Mouse (Mus musculus): ENCODE data around the gene Hsd3b4.
"Not testable (repeated sequence)": the region's sequence is repeated elsewhere in the genome, so short reads cannot be mapped to it uniquely, and the experiment has no call there.

Hsd3b4 gene

DNA sequence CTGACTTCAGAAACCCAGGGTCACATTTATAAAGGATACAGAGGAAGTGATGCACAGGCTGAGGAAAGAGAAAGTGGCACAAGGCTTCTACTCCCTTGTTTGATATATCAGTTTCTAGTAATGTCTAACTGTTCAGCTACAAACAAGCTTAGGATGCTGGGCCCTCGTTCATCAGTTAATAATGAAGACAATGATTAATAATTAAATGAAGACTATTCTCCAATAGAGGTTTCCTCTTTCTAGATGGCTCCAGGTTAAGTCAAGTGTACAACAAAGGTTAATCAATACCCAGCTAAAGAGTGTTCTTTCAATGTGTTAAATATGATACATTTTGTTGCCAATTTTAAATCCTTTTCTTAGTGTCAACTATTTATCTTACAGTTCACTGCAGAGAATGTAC, at the start of gene Hsd3b4:
Gene Hsd3b4, minus strand, starts transcription at position 101 of the 400 bp plus-strand sequence.
- not testable (repeated sequence) for DNase-seq (ENCODE audit: low spot score in 2 of 2)

- DNase-seq (ENCODE audit: low spot score in 2 of 2) = not testable (repeated sequence)
These were observed 40.5 kb upstream of the Hsd3b4 start for GRCm38 (mm10) chr3:98550832-98551231.

GRCm38 (mm10) chr3:98550215-98550614, 39.9 kb upstream of the Hsd3b4 start:
- DNase-seq (ENCODE audit: low spot score in 2 of 2) = not testable (repeated sequence)

DNA sequence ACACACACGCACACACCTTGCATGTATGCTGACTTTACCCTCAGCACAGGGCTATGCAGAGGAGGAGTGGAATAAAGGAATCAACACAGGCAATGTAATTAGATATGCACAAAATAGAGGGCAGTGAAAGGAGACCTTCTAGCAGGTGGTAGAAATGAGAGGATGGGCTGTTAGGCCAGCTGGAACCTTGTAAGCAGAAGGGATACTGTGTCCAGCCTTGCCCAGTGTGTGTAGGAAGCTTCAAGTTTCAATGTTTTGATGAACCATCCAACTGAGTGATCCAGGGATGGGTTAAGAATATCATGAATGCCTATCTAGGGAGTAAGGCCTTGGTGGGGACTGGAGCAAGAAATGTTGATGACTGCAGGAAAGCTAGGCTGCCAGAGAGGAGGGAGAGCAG, 38.2 kb upstream of the Hsd3b4 start:
- not testable (repeated sequence) for DNase-seq (ENCODE audit: low spot score in 2 of 2)

DNA sequence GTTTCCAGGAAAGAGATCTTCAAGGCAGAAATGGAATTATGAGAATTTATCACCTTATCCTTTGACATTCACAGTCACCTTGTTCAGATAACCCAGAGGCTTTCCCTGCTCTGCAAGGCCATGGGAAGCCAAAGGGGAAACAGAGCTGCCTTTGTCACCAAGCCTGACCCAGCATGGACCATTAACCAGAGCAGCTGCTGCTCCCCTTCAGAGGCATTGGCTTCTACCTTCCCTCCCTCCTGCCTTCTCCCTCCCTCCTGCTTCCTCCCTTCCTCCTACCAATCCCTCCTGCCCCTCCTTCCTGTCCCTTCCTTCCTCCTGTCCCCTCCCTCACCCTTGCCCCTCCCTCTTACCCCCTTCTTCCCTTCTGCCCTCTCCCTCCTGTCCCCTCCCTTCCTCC, 37.3 kb upstream of the Hsd3b4 start:
- DNase-seq (ENCODE audit: low spot score in 2 of 2) = not testable (repeated sequence)

DNA sequence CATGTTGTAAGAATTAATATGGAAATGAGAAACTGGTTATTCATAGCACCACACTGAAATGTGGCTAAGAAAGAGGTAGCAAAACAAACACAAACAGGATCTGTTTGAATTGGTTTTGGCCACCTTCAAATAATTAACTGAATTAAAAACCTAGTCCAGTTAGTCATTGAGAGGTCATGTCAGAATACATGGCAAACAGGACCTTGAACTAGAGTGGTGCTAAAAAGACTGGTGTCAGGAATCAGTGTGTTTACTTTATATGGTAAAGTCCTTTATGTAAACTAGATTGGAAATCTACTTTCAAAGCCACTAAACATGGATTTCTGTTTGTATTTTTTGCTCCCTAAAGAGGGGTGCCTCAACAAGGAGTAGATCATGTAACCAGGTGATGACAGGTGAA, 14.7 kb upstream of the Hsd3b4 start:
- DNase-seq (ENCODE audit: low spot score in 2 of 2) = not testable (repeated sequence)

GRCm38 (mm10) chr3:98524552-98524951, 14.2 kb upstream of the Hsd3b4 start:
- DNase-seq (ENCODE audit: low spot score in 2 of 2) = not testable (repeated sequence)

- not testable (repeated sequence) for DNase-seq (ENCODE audit: low spot score in 2 of 2)
These were observed 12.5 kb upstream of the Hsd3b4 start for GRCm38 (mm10) chr3:98522779-98523178.

GRCm38 (mm10) chr3:98507229-98507628, 3.1 kb downstream of the Hsd3b4 start:
- not testable (repeated sequence) for DNase-seq (ENCODE audit: low spot score in 2 of 2)

- not testable (repeated sequence) for DNase-seq (ENCODE audit: low spot score in 2 of 2)
These were observed 12.9 kb downstream of the Hsd3b4 start for GRCm38 (mm10) chr3:98497401-98497800.

- DNase-seq (ENCODE audit: low spot score in 2 of 2) = not testable (repeated sequence)
These were observed 13.6 kb downstream of the Hsd3b4 start for GRCm38 (mm10) chr3:98496762-98497161.

- not testable (repeated sequence) for DNase-seq (ENCODE audit: low spot score in 2 of 2)
These were observed 15.3 kb downstream of the Hsd3b4 start for GRCm38 (mm10) chr3:98495055-98495454.

GRCm38 (mm10) chr3:98494184-98494583, 16.1 kb downstream of the Hsd3b4 start:
- not testable (repeated sequence) for DNase-seq (ENCODE audit: low spot score in 2 of 2)

DNA sequence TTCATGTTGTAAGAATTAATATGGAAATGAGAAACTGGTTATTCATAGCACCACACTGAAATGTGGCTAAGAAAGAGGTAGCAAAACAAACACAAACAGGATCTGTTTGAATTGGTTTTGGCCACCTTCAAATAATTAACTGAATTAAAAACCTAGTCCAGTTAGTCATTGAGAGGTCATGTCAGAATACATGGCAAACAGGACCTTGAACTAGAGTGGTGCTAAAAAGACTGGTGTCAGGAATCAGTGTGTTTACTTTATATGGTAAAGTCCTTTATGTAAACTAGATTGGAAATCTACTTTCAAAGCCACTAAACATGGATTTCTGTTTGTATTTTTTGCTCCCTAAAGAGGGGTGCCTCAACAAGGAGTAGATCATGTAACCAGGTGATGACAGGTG, 38.8 kb downstream of the Hsd3b4 start:
- DNase-seq (ENCODE audit: low spot score in 2 of 2) = not testable (repeated sequence)

- DNase-seq (ENCODE audit: low spot score in 2 of 2) = not testable (repeated sequence)
These were observed 39.3 kb downstream of the Hsd3b4 start for GRCm38 (mm10) chr3:98471057-98471456.

- not testable (repeated sequence) for DNase-seq (ENCODE audit: low spot score in 2 of 2)
These were observed 41.0 kb downstream of the Hsd3b4 start for GRCm38 (mm10) chr3:98469323-98469722.

DNA sequence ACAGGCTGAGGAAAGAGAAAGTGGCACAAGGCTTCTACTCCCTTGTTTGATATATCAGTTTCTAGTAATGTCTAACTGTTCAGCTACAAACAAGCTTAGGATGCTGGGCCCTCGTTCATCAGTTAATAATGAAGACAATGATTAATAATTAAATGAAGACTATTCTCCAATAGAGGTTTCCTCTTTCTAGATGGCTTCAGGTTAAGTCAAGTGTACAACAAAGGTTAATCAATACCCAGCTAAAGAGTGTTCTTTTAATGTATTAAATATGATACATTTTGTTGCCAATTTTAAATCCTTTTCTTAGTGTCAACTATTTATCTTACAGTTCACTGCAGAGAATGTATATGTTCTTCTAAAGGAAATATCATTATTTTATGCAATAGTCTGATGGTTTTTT, 53.3 kb downstream of the Hsd3b4 start, which contains the start of gene Gm4450:
Gene Gm4450, minus strand, starts transcription at position 101 of the 400 bp plus-strand sequence.
- not testable (repeated sequence) for DNase-seq (ENCODE audit: low spot score in 2 of 2)

GRCm38 (mm10) chr3:98453786-98454185, 56.5 kb downstream of the Hsd3b4 start:
- not testable (repeated sequence) for DNase-seq (ENCODE audit: low spot score in 2 of 2)

Data from natural killer cell, adult 2 months (primary cell).